Mouse (Mus musculus): ENCODE data around the gene Sp3. TPM values are rescaled to one million over a fixed set of nuclear protein-coding genes. Genes with fewer than 3 reads are reported as not detected.

The Sp3 gene
- total and polyA plus RNA-seq, 2 experiments from 2014 or later = 28.3 to 62.1 TPM

GRCm38 (mm10) chr2:72978473-72978872 lies 1.8 kb downstream of the Sp3 start:
- ATAC-seq (ENCODE audit: insufficient read depth, low read depth) (no peak), DNase-seq (ENCODE audit: low spot score) (peak; percentile 82)
- TF ChIP-seq CTCF (IDR thresholded peaks at IDR 0.05; ENCODE audit: low read depth) (peak; percentile 31), EP300 (IDR thresholded peaks at IDR 0.05; ENCODE audit: low read depth) (no peak)
- under 1% methylated on average over 33 of the region's 38 CpGs for WGBS
- Histone ChIP-seq H3K9ac (replicated peaks; ENCODE audit: low read depth, low read length) (peak overlapping the region; percentile 99), H3K4me1 (ENCODE audit: control insufficient read depth, insufficient read depth) (peaks cover 23% of the 10 kb centered on the region), H3K27me3 (ENCODE audit: control insufficient read depth, insufficient read depth, low read length) (no peaks in the 10 kb centered on the region), H3K36me3 (replicated peaks; ENCODE audit: control insufficient read depth, insufficient read depth, low read length) (0 out of 2 replicates have a peak, but pooled peaks cover 8% of the 10 kb centered on the region), H3K27ac (ENCODE audit: low read depth) (peak overlapping the region; percentile 100), H3K9me3 (replicated peaks; ENCODE audit: control insufficient read depth, low read length) (no peaks in the 10 kb centered on the region), H3K4me3 (ENCODE audit: low read depth, low read length) (peak overlapping the region; percentile 95), H3K4me2 (ENCODE audit: low read depth, low read length) (peak overlapping the region; percentile 78)

GRCm38 (mm10) chr2:72977272-72977671 lies 3.0 kb downstream of the Sp3 start:
- DNase-seq (ENCODE audit: low spot score) (peak; percentile 22), ATAC-seq (ENCODE audit: insufficient read depth, low read depth) (no peak)
- Histone ChIP-seq H3K4me3 (ENCODE audit: low read depth, low read length) (peak overlapping the region; percentile 39), H3K36me3 (replicated peaks; ENCODE audit: control insufficient read depth, insufficient read depth, low read length) (0 out of 2 replicates have a peak, but pooled peaks cover 8% of the 10 kb centered on the region), H3K4me1 (ENCODE audit: control insufficient read depth, insufficient read depth) (peaks cover 23% of the 10 kb centered on the region), H3K4me2 (ENCODE audit: low read depth, low read length) (peak overlapping the region; percentile 63), H3K27me3 (ENCODE audit: control insufficient read depth, insufficient read depth, low read length) (no peaks in the 10 kb centered on the region), H3K9me3 (replicated peaks; ENCODE audit: control insufficient read depth, low read length) (no peaks in the 10 kb centered on the region), H3K27ac (ENCODE audit: low read depth) (no peak overlapping the region), H3K9ac (replicated peaks; ENCODE audit: low read depth, low read length) (no peak overlapping the region; the same call in 1 of the 2 replicates)
- 40% methylated on average over 1 of the region's 1 CpGs for WGBS
- no peak for TF ChIP-seq EP300 (IDR thresholded peaks at IDR 0.05; ENCODE audit: low read depth)

GRCm38 (mm10) chr2:72976036-72976435 lies 4.2 kb downstream of the Sp3 start:
- H3K9ac ChIP-seq (replicated peaks; ENCODE audit: low read depth, low read length) = no peak overlapping the region
- peak overlapping the region; percentile 63; the same call in 1 of the 2 replicates for H3K4me2 ChIP-seq (ENCODE audit: low read depth, low read length)
- TF ChIP-seq CTCF (IDR thresholded peaks at IDR 0.05; ENCODE audit: low read depth) = no peak
- no peak for TF ChIP-seq EP300 (IDR thresholded peaks at IDR 0.05; ENCODE audit: low read depth)
- no peak overlapping the region for H3K27ac ChIP-seq (ENCODE audit: low read depth)
- H3K4me1 ChIP-seq (ENCODE audit: control insufficient read depth, insufficient read depth) = peaks cover 14% of the 10 kb centered on the region
- no peak for ATAC-seq (ENCODE audit: insufficient read depth, low read depth)
- H3K9me3 ChIP-seq (replicated peaks; ENCODE audit: control insufficient read depth, low read length) = no peaks in the 10 kb centered on the region
- H3K36me3 ChIP-seq (replicated peaks; ENCODE audit: control insufficient read depth, insufficient read depth, low read length) = peaks cover 8% of the 10 kb centered on the region; the same call in 1 of the 2 replicates
- DNase-seq (ENCODE audit: low spot score) = no peak
- H3K4me3 ChIP-seq (ENCODE audit: low read depth, low read length) = no peak overlapping the region
- H3K27me3 ChIP-seq (ENCODE audit: control insufficient read depth, insufficient read depth, low read length) = no peaks in the 10 kb centered on the region

GRCm38 (mm10) chr2:72970831-72971230 lies 9.4 kb downstream of the Sp3 start:
- Histone ChIP-seq H3K9ac (replicated peaks; ENCODE audit: low read depth, low read length) (no peak overlapping the region), H3K4me2 (ENCODE audit: low read depth, low read length) (no peak overlapping the region), H3K4me1 (ENCODE audit: control insufficient read depth, insufficient read depth) (peaks cover 5% of the 10 kb centered on the region; the same call in 1 of the 2 replicates), H3K27me3 (ENCODE audit: control insufficient read depth, insufficient read depth, low read length) (no peaks in the 10 kb centered on the region), H3K9me3 (replicated peaks; ENCODE audit: control insufficient read depth, low read length) (no peaks in the 10 kb centered on the region), H3K27ac (ENCODE audit: low read depth) (no peak overlapping the region), H3K36me3 (replicated peaks; ENCODE audit: control insufficient read depth, insufficient read depth, low read length) (peaks cover 32% of the 10 kb centered on the region), H3K4me3 (ENCODE audit: low read depth, low read length) (no peak overlapping the region)
- no peak for DNase-seq (ENCODE audit: low spot score)
- 82% methylated on average over 6 of the region's 6 CpGs for WGBS
- TF ChIP-seq CTCF (IDR thresholded peaks at IDR 0.05; ENCODE audit: low read depth) (no peak), EP300 (IDR thresholded peaks at IDR 0.05; ENCODE audit: low read depth) (no peak)
- ATAC-seq (ENCODE audit: insufficient read depth, low read depth) = no peak

DNA sequence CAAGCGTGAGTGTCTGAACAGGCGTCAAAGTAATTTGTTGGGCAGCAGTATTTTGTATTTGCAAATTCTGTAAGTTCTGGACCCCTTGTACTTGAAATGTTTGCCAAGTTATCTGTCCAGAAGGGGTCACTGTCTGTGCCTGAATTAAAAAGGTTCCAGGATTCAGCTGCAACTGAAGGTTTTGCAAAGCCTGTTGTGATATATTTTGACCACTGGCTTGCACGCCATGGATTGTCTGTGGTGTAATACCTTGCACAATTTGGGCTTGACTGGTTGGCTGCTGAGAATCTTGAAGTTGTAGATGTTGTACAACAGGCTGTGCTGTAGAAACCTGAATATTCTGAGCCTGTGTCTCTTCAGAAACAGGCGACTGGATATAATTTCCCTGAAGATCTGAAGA lies 9.9 kb downstream of the Sp3 start:
- whole genome bisulfite sequencing = 88% methylated on average over 4 of the region's 4 CpGs
- no peak for DNase-seq (ENCODE audit: low spot score)
- no peaks in the 10 kb centered on the region for H3K9me3 ChIP-seq (replicated peaks; ENCODE audit: control insufficient read depth, low read length)
- no peaks in the 10 kb centered on the region for H3K4me1 ChIP-seq (ENCODE audit: control insufficient read depth, insufficient read depth)
- H3K27me3 ChIP-seq (ENCODE audit: control insufficient read depth, insufficient read depth, low read length) = no peaks in the 10 kb centered on the region
- H3K27ac ChIP-seq (ENCODE audit: low read depth) = no peak overlapping the region
- peaks cover 27% of the 10 kb centered on the region for H3K36me3 ChIP-seq (replicated peaks; ENCODE audit: control insufficient read depth, insufficient read depth, low read length)
- TF ChIP-seq EP300 (IDR thresholded peaks at IDR 0.05; ENCODE audit: low read depth) (no peak), CTCF (IDR thresholded peaks at IDR 0.05; ENCODE audit: low read depth) (no peak)
- no peak overlapping the region for H3K4me2 ChIP-seq (ENCODE audit: low read depth, low read length)
- ATAC-seq (ENCODE audit: insufficient read depth, low read depth) = no peak
- H3K4me3 ChIP-seq (ENCODE audit: low read depth, low read length) = no peak overlapping the region
- no peak overlapping the region for H3K9ac ChIP-seq (replicated peaks; ENCODE audit: low read depth, low read length)

DNA sequence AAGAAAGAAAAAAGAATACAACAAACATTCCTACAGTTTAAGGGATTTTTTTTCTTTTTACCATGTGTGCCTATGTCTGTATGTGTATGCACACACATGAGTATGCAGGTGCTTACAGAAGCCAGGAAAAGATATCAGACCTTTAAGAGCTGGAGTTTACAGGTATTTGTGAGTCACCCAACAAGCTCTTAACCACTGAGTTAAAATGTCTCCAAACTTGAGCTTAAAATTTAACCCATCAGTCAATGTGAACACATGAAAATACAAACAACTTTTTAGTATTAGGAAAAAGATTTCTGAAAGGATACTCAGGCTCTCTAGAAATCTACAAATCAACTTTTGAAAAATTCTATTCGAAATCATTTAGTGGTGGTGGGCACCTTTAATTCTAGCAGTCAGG lies 11.7 kb downstream of the Sp3 start:
- no peaks in the 10 kb centered on the region for H3K4me1 ChIP-seq (ENCODE audit: control insufficient read depth, insufficient read depth)
- DNase-seq (ENCODE audit: low spot score) (no peak), ATAC-seq (ENCODE audit: insufficient read depth, low read depth) (no peak)
- 89% methylated on average over 1 of the region's 1 CpGs for WGBS
- H3K27me3 ChIP-seq (ENCODE audit: control insufficient read depth, insufficient read depth, low read length) = no peaks in the 10 kb centered on the region
- no peak for TF ChIP-seq EP300 (IDR thresholded peaks at IDR 0.05; ENCODE audit: low read depth)
- no peak for TF ChIP-seq CTCF (IDR thresholded peaks at IDR 0.05; ENCODE audit: low read depth)
- peaks cover 27% of the 10 kb centered on the region for H3K36me3 ChIP-seq (replicated peaks; ENCODE audit: control insufficient read depth, insufficient read depth, low read length)
- no peak overlapping the region for H3K9ac ChIP-seq (replicated peaks; ENCODE audit: low read depth, low read length)
- no peak overlapping the region for H3K27ac ChIP-seq (ENCODE audit: low read depth)
- no peak overlapping the region for H3K4me2 ChIP-seq (ENCODE audit: low read depth, low read length)
- H3K4me3 ChIP-seq (ENCODE audit: low read depth, low read length) = no peak overlapping the region
- no peaks in the 10 kb centered on the region for H3K9me3 ChIP-seq (replicated peaks; ENCODE audit: control insufficient read depth, low read length)

All from heart, postnatal 0 days (tissue).